In genomic region chr3:16115944-16116343, GRCm38 (mm10) we compare ENCODE assay signal across 16 mouse cellular contexts.
"Had no signal": no experiment of that assay in that cellular context is flagged by ENCODE, and none has a peak within 500 bp of the region (broad histone marks: within the 10 kb centered on the region; RNA-seq: fewer than 3 reads in every experiment).

No protein-coding gene starts in this region.

- DNase-seq: retina, postnatal 1 day; right cerebral cortex, adult 18-20 months; right cerebral cortex, postnatal 14 days; right cerebral cortex, postnatal 25 days; right cerebral cortex, postnatal 4 days; spleen, adult 18-20 months; thymus, adult 18-20 months; thymus, adult 2 months; thymus, postnatal 14 days; thymus, postnatal 25 days; thymus, postnatal 36 days; thymus, postnatal 4 days had no signal

- H3K9ac ChIP-seq: neural tube, embryonic 13.5 days; neural tube, embryonic 15.5 days; stomach, embryonic 15.5 days had no signal

- H3K9me3 ChIP-seq: neural tube, embryonic 13.5 days; neural tube, embryonic 15.5 days; stomach, embryonic 15.5 days had no signal

- H3K27me3 ChIP-seq: neural tube, embryonic 13.5 days; neural tube, embryonic 15.5 days; stomach, embryonic 15.5 days had no signal

- H3K4me1 ChIP-seq: neural tube, embryonic 13.5 days; neural tube, embryonic 15.5 days; stomach, embryonic 15.5 days had no signal

- H3K4me3 ChIP-seq: neural tube, embryonic 13.5 days; neural tube, embryonic 15.5 days; stomach, embryonic 15.5 days had no signal

- H3K27ac ChIP-seq: neural tube, embryonic 13.5 days; neural tube, embryonic 15.5 days; stomach, embryonic 15.5 days; stomach, postnatal 0 days had no signal

- H3K36me3 ChIP-seq: neural tube, embryonic 13.5 days; neural tube, embryonic 15.5 days; stomach, embryonic 15.5 days had no signal

- H3K4me2 ChIP-seq: neural tube, embryonic 13.5 days; neural tube, embryonic 15.5 days; stomach, embryonic 15.5 days had no signal
